Mouse (Mus musculus) liver, embryonic 11.5 days (tissue): ENCODE measurements around the gene Gdi2. TPM values are rescaled to one million over a fixed set of nuclear protein-coding genes. Genes with fewer than 3 reads are reported as not detected.
A peak's percentile ranks its signal among the peaks of the same experiment; 100 is the strongest.
"Not testable (repeated sequence)": the region's sequence is repeated elsewhere in the genome, so short reads cannot be mapped to it uniquely, and the experiment has no call there.

Experiments used
- ATAC-seq: fragments of 200-750 bp; cut with Nextera tagmentation; replicated peaks from 2 replicates; pipeline ENCODE4 v1.8.0; 2017; ENCODE audit warnings: moderate number of reproducible peaks, mild to moderate bottlenecking, moderate TSS enrichment, moderate library complexity; ENCODE audit not compliant: low FRiP score
- DNase-seq: peaks from one replicate; pipeline ENCODE4 v3.0.0-alpha.2; 2017; ENCODE audit warnings: low spot score
- H3K27ac ChIP-seq: fragments of 300-500 bp; sonication (generic); 2 replicates; pipeline ENCODE4 v1.5.1; 2014; ENCODE audit warnings: mild to moderate bottlenecking, low read depth, low read length, control low read depth
- H3K27me3 ChIP-seq: fragments of 300-500 bp; sonication (generic); replicated peaks from 2 replicates; pipeline ENCODE4 v1.6.1; 2014; ENCODE audit warnings: low read length, mixed read lengths; ENCODE audit not compliant: control insufficient read depth, insufficient read depth
- H3K36me3 ChIP-seq: fragments of 300-500 bp; sonication (generic); 2 replicates; pipeline ENCODE4 v1.6.1; 2014; ENCODE audit warnings: mild to moderate bottlenecking, low read length, moderate library complexity, mixed read lengths; ENCODE audit not compliant: control insufficient read depth, insufficient read depth
- H3K4me1 ChIP-seq: fragments of 300-500 bp; sonication (generic); replicated peaks from 2 replicates; pipeline ENCODE4 v1.6.1; 2014; ENCODE audit warnings: low read length, mixed read lengths; ENCODE audit not compliant: control insufficient read depth, insufficient read depth
- H3K4me2 ChIP-seq: fragments of 300-500 bp; sonication (generic); 2 replicates; pipeline ENCODE4 v1.6.1; 2014; ENCODE audit warnings: mild to moderate bottlenecking, control low read depth, moderate library complexity
- H3K4me3 ChIP-seq: fragments of 300-500 bp; sonication (generic); 2 replicates; pipeline ENCODE4 v1.5.1; 2014; ENCODE audit warnings: low read depth, low read length, control low read depth
- H3K9ac ChIP-seq: fragments of 300-500 bp; sonication (generic); 2 replicates; pipeline ENCODE4 v1.6.1; 2014; ENCODE audit warnings: low read depth, low read length, control low read depth
- H3K9me3 ChIP-seq: fragments of 300-500 bp; sonication (generic); 2 replicates; pipeline ENCODE4 v1.6.1; 2016; ENCODE audit warnings: low read length, inconsistent platforms, mixed read lengths; ENCODE audit not compliant: control insufficient read depth
- whole genome bisulfite sequencing: fragments of 180-500 bp; shearing (Covaris S2); extraction: QIAGEN DNeasy Blood & Tissue Kit; methylation state at CpG from one replicate; pipeline ENCODE4 v1.1.7; 2014; 5-methylcytosine and 5-hydroxymethylcytosine counted together
- polyA plus RNA-seq: library from polyadenylated mRNA; unstranded; fragments of >200 nt; fragmentation: Nextera tagmentation; extraction: Ambion mirVana; gene quantifications from 2 replicates; pipeline ENCODE4 v1.2.1, GENCODE M21; 2014

Gdi2 gene
- polyA plus RNA-seq, 1 experiment from 2014 or later, result 354 TPM

GRCm38 (mm10) chr13:3526328-3526727 lies 11.5 kb upstream of the Gdi2 start:
- no peak for DNase-seq
- H3K9ac ChIP-seq, result no peak overlapping the region
- no peaks in the 10 kb centered on the region for H3K9me3 ChIP-seq
- no peak for ATAC-seq
- no peaks in the 10 kb centered on the region for H3K27me3 ChIP-seq
- H3K27ac ChIP-seq, result no peak overlapping the region
- H3K4me1 ChIP-seq, result no peaks in the 10 kb centered on the region
- no peaks in the 10 kb centered on the region for H3K36me3 ChIP-seq
- 52% methylated on average over 8 of the region's 8 CpGs for WGBS
- no peak overlapping the region for H3K4me2 ChIP-seq
- H3K4me3 ChIP-seq, result no peak overlapping the region

- WGBS, result 65% methylated on average over 3 of the region's 3 CpGs
- H3K27ac ChIP-seq, result no peak overlapping the region
- no peak for DNase-seq
- H3K4me2 ChIP-seq, result no peak overlapping the region
- H3K36me3 ChIP-seq, result no peaks in the 10 kb centered on the region
- no peak overlapping the region for H3K9ac ChIP-seq
- no peaks in the 10 kb centered on the region for H3K4me1 ChIP-seq
- no peaks in the 10 kb centered on the region for H3K9me3 ChIP-seq
- no peak for ATAC-seq
- H3K27me3 ChIP-seq, result no peaks in the 10 kb centered on the region
- no peak overlapping the region for H3K4me3 ChIP-seq
Observed at GRCm38 (mm10) chr13:3530451-3530850, 7.4 kb upstream of the Gdi2 start.

DNA sequence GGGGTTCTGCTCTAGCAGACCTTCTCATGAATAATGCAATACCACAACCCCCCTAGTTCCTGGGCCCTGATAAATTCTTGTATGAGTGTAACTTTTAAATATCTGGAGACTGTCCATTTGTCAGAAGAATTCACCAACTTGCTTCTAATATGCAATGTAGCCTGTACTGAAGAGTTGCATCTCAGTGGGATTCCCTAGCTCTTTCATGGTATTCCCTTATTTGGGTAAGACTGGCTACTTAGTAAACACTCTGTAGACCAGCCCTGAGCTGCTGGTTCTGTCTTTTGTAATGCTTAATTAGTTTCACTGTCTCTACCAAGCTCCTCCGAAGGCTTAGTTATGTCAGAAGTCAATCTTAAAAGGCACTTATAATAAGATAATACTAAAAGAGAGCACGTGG lies 6.7 kb upstream of the Gdi2 start:
- H3K4me1 ChIP-seq, H3K27me3 ChIP-seq, H3K27ac ChIP-seq, DNase-seq, H3K9me3 ChIP-seq, H3K4me3 ChIP-seq, ATAC-seq, H3K9ac ChIP-seq, H3K4me2 ChIP-seq, H3K36me3 ChIP-seq: not testable (repeated sequence)
- 74% methylated on average over 2 of the region's 2 CpGs for WGBS

- Histone ChIP-seq H3K9me3 (no peaks in the 10 kb centered on the region), H3K9ac (no peak overlapping the region), H3K4me3 (no peak overlapping the region), H3K4me2 (no peak overlapping the region), H3K36me3 (no peaks in the 10 kb centered on the region), H3K27ac (no peak overlapping the region), H3K4me1 (no peaks in the 10 kb centered on the region), H3K27me3 (no peaks in the 10 kb centered on the region)
- WGBS, result 60% methylated on average over 10 of the region's 10 CpGs
- DNase-seq (no peak), ATAC-seq (peak; percentile 55)
Observed at GRCm38 (mm10) chr13:3531692-3532320, 6.1 kb upstream of the Gdi2 start.

- no peak overlapping the region for H3K27ac ChIP-seq
- DNase-seq (no peak), ATAC-seq (no peak)
- H3K9ac ChIP-seq, result no peak overlapping the region
- H3K4me1 ChIP-seq, result no peaks in the 10 kb centered on the region
- H3K36me3 ChIP-seq, result no peaks in the 10 kb centered on the region
- no peak overlapping the region for H3K4me2 ChIP-seq
- no peaks in the 10 kb centered on the region for H3K27me3 ChIP-seq
- H3K4me3 ChIP-seq, result no peak overlapping the region
- no peaks in the 10 kb centered on the region for H3K9me3 ChIP-seq
- WGBS, result 56% methylated on average over 4 of the region's 4 CpGs
Observed at GRCm38 (mm10) chr13:3532451-3532850, 5.4 kb upstream of the Gdi2 start.

DNA sequence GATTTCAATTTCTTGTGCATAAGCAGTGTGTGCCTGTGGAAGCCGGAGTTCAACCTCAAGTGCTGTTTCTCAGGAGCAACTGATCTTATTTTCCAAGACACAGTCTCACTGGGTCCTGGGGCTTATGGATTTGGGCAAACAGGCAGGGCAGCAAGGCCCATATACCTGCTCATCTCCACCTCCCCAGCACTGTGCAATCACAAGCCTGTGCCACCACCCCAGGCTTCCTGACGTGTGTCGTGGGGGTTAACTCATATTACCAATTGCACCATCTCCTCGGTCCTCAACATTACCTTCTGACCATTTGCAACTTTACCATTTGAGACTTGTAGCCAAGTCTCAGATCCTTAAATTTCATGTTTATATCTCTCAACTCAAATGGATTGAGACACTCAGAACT lies 3.7 kb upstream of the Gdi2 start:
- H3K36me3 ChIP-seq, result no peaks in the 10 kb centered on the region
- no peaks in the 10 kb centered on the region for H3K4me1 ChIP-seq
- no peaks in the 10 kb centered on the region for H3K27me3 ChIP-seq
- H3K4me2 ChIP-seq, result no peak overlapping the region
- DNase-seq (no peak), ATAC-seq (no peak)
- H3K9ac ChIP-seq, result no peak overlapping the region
- no peaks in the 10 kb centered on the region for H3K9me3 ChIP-seq
- WGBS, result 89% methylated on average over 4 of the region's 4 CpGs
- H3K27ac ChIP-seq, result no peak overlapping the region
- no peak overlapping the region for H3K4me3 ChIP-seq

DNA sequence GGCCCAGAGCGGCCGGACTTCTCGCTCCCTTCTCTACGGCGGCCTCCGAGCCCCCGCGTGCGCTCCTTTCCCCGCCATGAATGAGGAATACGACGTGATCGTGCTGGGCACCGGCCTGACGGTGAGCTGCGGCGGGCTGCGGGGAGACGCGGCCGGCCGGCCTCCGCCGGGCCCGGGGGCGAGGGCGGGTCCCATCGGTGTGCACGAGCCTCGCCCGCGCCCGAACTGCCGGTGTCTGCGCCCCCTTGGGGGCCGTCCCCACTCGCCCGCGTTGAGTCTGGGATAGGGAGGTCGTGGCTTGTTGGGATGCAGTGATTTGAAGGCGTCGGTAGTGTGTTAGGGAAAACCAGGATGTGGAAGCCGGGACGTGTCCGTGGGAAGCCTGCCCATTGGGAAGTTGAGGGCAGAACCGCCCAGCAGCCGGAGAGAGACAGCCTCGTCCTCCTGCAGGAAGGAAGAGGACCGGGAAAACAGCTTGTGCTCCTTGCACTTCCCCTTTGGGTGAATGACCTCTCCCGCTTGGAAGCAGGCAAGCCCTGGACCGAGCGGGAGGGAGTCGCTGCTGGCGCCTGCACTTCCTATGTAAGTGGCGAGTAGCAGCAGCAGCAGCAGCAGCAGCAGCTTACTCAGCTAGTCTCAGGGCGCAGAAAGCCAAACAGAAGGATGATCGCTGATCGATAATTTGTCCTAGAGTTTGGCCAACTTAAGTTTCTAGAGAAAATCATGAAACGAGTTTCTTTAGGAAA lies 533 bp downstream of the Gdi2 start:
- Histone ChIP-seq H3K4me3 (peak overlapping the region; percentile 85), H3K9ac (peak overlapping the region; percentile 96), H3K9me3 (no peaks in the 10 kb centered on the region), H3K36me3 (no peaks in the 10 kb centered on the region), H3K4me1 (peaks cover 20% of the 10 kb centered on the region), H3K27me3 (no peaks in the 10 kb centered on the region), H3K27ac (peak overlapping the region; percentile 99), H3K4me2 (peak overlapping the region; percentile 82)
- peak; percentile 64 for ATAC-seq
- peak; percentile 72 for DNase-seq
- under 1% methylated on average over 59 of the region's 59 CpGs for WGBS

DNA sequence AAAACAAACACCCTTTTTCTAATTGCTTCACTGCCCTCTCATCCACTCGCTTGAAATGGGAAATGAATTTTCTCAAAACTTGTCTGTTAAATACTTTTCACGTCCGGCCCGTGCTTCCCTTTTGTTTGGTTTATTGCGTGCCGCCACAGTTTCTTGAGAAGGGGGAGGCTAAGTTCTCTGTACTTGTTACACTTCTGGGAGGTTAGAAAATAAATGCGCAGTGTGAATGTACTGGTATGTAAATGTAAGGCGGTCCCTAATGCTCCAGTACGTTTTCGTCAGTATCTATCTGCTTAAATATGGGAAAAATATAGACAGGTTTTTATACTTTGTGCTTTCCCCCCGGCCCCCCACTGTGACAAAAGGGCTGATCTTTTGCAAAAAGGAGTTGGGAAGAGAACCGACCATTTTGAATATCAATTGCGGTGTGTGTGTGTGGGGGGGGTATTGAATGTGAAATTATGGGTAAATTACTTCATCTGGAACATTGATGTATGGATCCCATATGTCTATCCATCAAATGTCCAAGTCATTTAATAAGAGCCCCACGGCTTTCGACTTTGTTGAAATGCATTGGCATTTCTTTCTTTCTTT lies 1.2 kb downstream of the Gdi2 start:
- H3K4me2 ChIP-seq, result peak overlapping the region; percentile 82
- no peaks in the 10 kb centered on the region for H3K9me3 ChIP-seq
- ATAC-seq (no peak), DNase-seq (no peak)
- H3K36me3 ChIP-seq, result no peaks in the 10 kb centered on the region
- peak overlapping the region; percentile 99; the same call in 1 of the 2 replicates for H3K27ac ChIP-seq
- H3K27me3 ChIP-seq, result no peaks in the 10 kb centered on the region
- peaks cover 20% of the 10 kb centered on the region for H3K4me1 ChIP-seq
- H3K4me3 ChIP-seq, result peak overlapping the region; percentile 85
- H3K9ac ChIP-seq, result peak overlapping the region; percentile 96
- 4% methylated on average over 15 of the region's 15 CpGs for WGBS
